ENCODE assay signal across 28 mouse cellular contexts in the genomic region with DNA sequence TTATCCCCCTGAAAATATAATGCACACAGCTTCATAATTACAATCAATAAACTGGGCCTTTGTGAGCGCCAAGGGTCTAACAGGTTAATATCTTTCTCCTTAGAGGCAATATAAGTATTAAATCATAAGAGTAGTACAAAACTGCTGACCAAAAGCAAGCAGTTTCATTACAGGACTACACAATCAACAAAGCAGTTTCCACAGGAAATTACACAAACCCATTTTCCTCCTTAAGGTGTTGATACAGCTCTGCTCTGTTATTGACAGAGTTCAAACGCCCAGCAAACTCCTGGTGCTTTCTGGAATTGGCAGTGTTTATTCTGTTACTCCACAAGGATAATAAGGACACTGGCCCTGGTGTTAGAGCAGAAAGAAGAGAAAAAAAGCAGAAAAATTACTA. TPM values are rescaled to one million over a fixed set of nuclear protein-coding genes. Genes with fewer than 3 reads are reported as not detected.
A peak's percentile ranks its signal among the peaks of the same experiment; 100 is the strongest.
DNase-seq lines count a peak whose midpoint lies in the region; ATAC-seq and TF ChIP-seq lines count a peak whose summit lies in the region.
"Had no signal": no experiment of that assay in that cellular context is flagged by ENCODE, and none has a peak within 500 bp of the region (broad histone marks: within the 10 kb centered on the region; RNA-seq: fewer than 3 reads in every experiment).

No protein-coding gene starts in this region.

- no peak for ATAC-seq in lung, postnatal 0 days
- no peak for ATAC-seq in midbrain, embryonic 11.5 days (ENCODE audit: low FRiP score)
- no peak for ATAC-seq in midbrain, embryonic 16.5 days
- peak; percentile 87 for ATAC-seq in megakaryocyte, adult 5-6 weeks (ENCODE audit: poor library complexity, severe bottlenecking)
- ATAC-seq: forebrain, embryonic 14.5 days; forebrain, postnatal 0 days; hindbrain, embryonic 16.5 days; inflammation-experienced regulatory T-cells, adult 6 months; Patski had no signal

- no peak overlapping the region for H3K27ac ChIP-seq in lung, postnatal 0 days (ENCODE audit: low read length)
- no peak overlapping the region for H3K27ac ChIP-seq in midbrain, embryonic 11.5 days (ENCODE audit: low read depth, low read length)
- H3K27ac ChIP-seq in midbrain, embryonic 16.5 days (ENCODE audit: low read length) = no peak overlapping the region
- H3K27ac ChIP-seq: embryonic facial prominence, embryonic 12.5 days; embryonic facial prominence, embryonic 15.5 days; gastrocnemius, adult 2 months; heart, adult 2 months; hindbrain, embryonic 10.5 days; hindbrain, embryonic 13.5 days had no signal

- DNase-seq in lung, postnatal 0 days (ENCODE audit: low spot score) = peak; percentile 12
- DNase-seq in lung, postnatal 4 days = no peak
- peak; percentile 61 for DNase-seq in midbrain, embryonic 11.5 days (ENCODE audit: low spot score, missing footprints)
- DNase-seq in B cell, adult 2 months = no peak
- DNase-seq: adrenal gland, postnatal 10 days; cerebellum, adult 11 months; cerebellum, adult 2 months; cerebellum, adult 9-11 months; cerebellum, postnatal 25 days; forebrain, postnatal 0 days; gastrocnemius, adult 2 months; gastrocnemius, postnatal 14 days; heart, adult 2 months; heart, postnatal 10 days; heart, postnatal 36 days had no signal

- no peaks in the 10 kb centered on the region for H3K9me3 ChIP-seq in lung, postnatal 0 days (ENCODE audit: low read length)
- H3K9me3 ChIP-seq in midbrain, embryonic 11.5 days (ENCODE audit: control insufficient read depth, low read length) = no peaks in the 10 kb centered on the region
- H3K9me3 ChIP-seq in midbrain, embryonic 16.5 days (replicated peaks; ENCODE audit: control insufficient read depth, low read length, poor library complexity, severe bottlenecking) = no peaks in the 10 kb centered on the region
- H3K9me3 ChIP-seq: embryonic facial prominence, embryonic 12.5 days; embryonic facial prominence, embryonic 15.5 days; G1E; hindbrain, embryonic 10.5 days; hindbrain, embryonic 13.5 days had no signal

- no peaks in the 10 kb centered on the region for H3K4me1 ChIP-seq in lung, postnatal 0 days (ENCODE audit: insufficient read depth, low read depth, low read length)
- H3K4me1 ChIP-seq in midbrain, embryonic 11.5 days (ENCODE audit: control insufficient read depth, insufficient read depth, low read length) = no peaks in the 10 kb centered on the region
- H3K4me1 ChIP-seq in midbrain, embryonic 16.5 days (ENCODE audit: control insufficient read depth, insufficient read depth, low read length) = no peaks in the 10 kb centered on the region
- H3K4me1 ChIP-seq: embryonic facial prominence, embryonic 12.5 days; embryonic facial prominence, embryonic 15.5 days; hindbrain, embryonic 10.5 days; hindbrain, embryonic 13.5 days had no signal

- no peak overlapping the region for H3K4me2 ChIP-seq in lung, postnatal 0 days (replicated peaks; ENCODE audit: low read depth, low read length)
- H3K4me2 ChIP-seq in midbrain, embryonic 11.5 days = no peak overlapping the region
- no peak overlapping the region for H3K4me2 ChIP-seq in midbrain, embryonic 16.5 days (ENCODE audit: low read length)
- H3K4me2 ChIP-seq: embryonic facial prominence, embryonic 12.5 days; embryonic facial prominence, embryonic 15.5 days; heart, embryonic 11.5 days; hindbrain, embryonic 13.5 days had no signal

- 63% methylated on average over 2 of the region's 2 CpGs for WGBS in lung, postnatal 0 days
- WGBS in midbrain, embryonic 11.5 days = 90% methylated on average over 2 of the region's 2 CpGs
- WGBS in midbrain, embryonic 16.5 days = 90% methylated on average over 2 of the region's 2 CpGs

- H3K36me3 ChIP-seq in lung, postnatal 0 days (ENCODE audit: insufficient read depth, low read length) = peaks cover 38% of the 10 kb centered on the region
- H3K36me3 ChIP-seq in midbrain, embryonic 11.5 days (ENCODE audit: control insufficient read depth, insufficient read depth, low read length) = peaks cover 21% of the 10 kb centered on the region
- H3K36me3 ChIP-seq in midbrain, embryonic 16.5 days (ENCODE audit: control insufficient read depth, insufficient read depth, low read length) = peaks cover 49% of the 10 kb centered on the region

- H3K27me3 ChIP-seq in lung, postnatal 0 days (replicated peaks; ENCODE audit: insufficient read depth, low read length) = no peaks in the 10 kb centered on the region
- no peaks in the 10 kb centered on the region for H3K27me3 ChIP-seq in midbrain, embryonic 11.5 days (ENCODE audit: control insufficient read depth, insufficient read depth, low read length)
- H3K27me3 ChIP-seq in midbrain, embryonic 16.5 days (ENCODE audit: control insufficient read depth, insufficient read depth, low read depth, low read length) = no peaks in the 10 kb centered on the region
- H3K27me3 ChIP-seq: CH12.LX; embryonic facial prominence, embryonic 12.5 days; embryonic facial prominence, embryonic 15.5 days; hindbrain, embryonic 13.5 days; Patski had no signal

- TF ChIP-seq EP300 in lung, postnatal 0 days (IDR thresholded peaks at IDR 0.05) = no peak

- no peak overlapping the region for H3K4me3 ChIP-seq in lung, postnatal 0 days (ENCODE audit: low read depth, low read length)
- H3K4me3 ChIP-seq in midbrain, embryonic 11.5 days (ENCODE audit: low read depth, low read length) = no peak overlapping the region
- no peak overlapping the region for H3K4me3 ChIP-seq in midbrain, embryonic 16.5 days (ENCODE audit: low read depth, low read length)
- H3K4me3 ChIP-seq: embryonic facial prominence, embryonic 12.5 days; embryonic facial prominence, embryonic 15.5 days; gastrocnemius, adult 2 months; heart, adult 2 months; hindbrain, embryonic 10.5 days; hindbrain, embryonic 13.5 days had no signal

- no peak for TF ChIP-seq CTCF in lung, postnatal 0 days (IDR thresholded peaks at IDR 0.05)

- H3K9ac ChIP-seq in lung, postnatal 0 days (replicated peaks; ENCODE audit: low read depth) = no peak overlapping the region
- H3K9ac ChIP-seq in midbrain, embryonic 11.5 days (ENCODE audit: low read length) = no peak overlapping the region
- no peak overlapping the region for H3K9ac ChIP-seq in midbrain, embryonic 16.5 days (ENCODE audit: low read depth, low read length)
- H3K9ac ChIP-seq: embryonic facial prominence, embryonic 12.5 days; embryonic facial prominence, embryonic 15.5 days; forebrain, postnatal 0 days; hindbrain, embryonic 13.5 days had no signal

RNA-seq across cellular contexts. Expression of a gene that starts 26.6 kb away (rescaled TPM):
- 99.2 and 109 TPM in 2 replicates for polyA plus RNA-seq in lung, postnatal 0 days (2015; fragmentation: Nextera tagmentation; extraction: Ambion mirVana)
- polyA plus RNA-seq in midbrain, embryonic 11.5 days (2014; fragmentation: Nextera tagmentation; extraction: Ambion mirVana) = 77.1 and 78.9 TPM in 2 replicates
- 37.9 and 39.6 TPM in 2 replicates for polyA plus RNA-seq in midbrain, embryonic 16.5 days (2015; fragmentation: Nextera tagmentation; extraction: Ambion mirVana)
- total RNA-seq in megakaryocyte, adult 5-6 weeks (2015) = 166 and 167 TPM in 2 replicates
- 149 and 186 TPM in 2 replicates for total RNA-seq in megakaryocyte, adult 5-6 weeks (2017)

RNA-seq across cellular contexts. Expression of a gene that starts 27.2 kb away (rescaled TPM):
- 27.0 and 27.4 TPM in 2 replicates for polyA plus RNA-seq in lung, postnatal 0 days (2015; fragmentation: Nextera tagmentation; extraction: Ambion mirVana)
- 101 TPM in 2 replicates for polyA plus RNA-seq in midbrain, embryonic 11.5 days (2014; fragmentation: Nextera tagmentation; extraction: Ambion mirVana)
- 40.3 and 53.9 TPM in 2 replicates for polyA plus RNA-seq in midbrain, embryonic 16.5 days (2015; fragmentation: Nextera tagmentation; extraction: Ambion mirVana)
- 59.9 and 80.9 TPM in 2 replicates for total RNA-seq in megakaryocyte, adult 5-6 weeks (2015)
- total RNA-seq in megakaryocyte, adult 5-6 weeks (2017) = 87.4 and 91.5 TPM in 2 replicates

RNA-seq across cellular contexts. Expression of a gene that starts 48.4 kb away (rescaled TPM):
- polyA plus RNA-seq in lung, postnatal 0 days (2015; fragmentation: Nextera tagmentation; extraction: Ambion mirVana) = 15.7 and 23.2 TPM in 2 replicates
- polyA plus RNA-seq in midbrain, embryonic 11.5 days (2014; fragmentation: Nextera tagmentation; extraction: Ambion mirVana) = 3.9 and 4.5 TPM in 2 replicates
- polyA plus RNA-seq in midbrain, embryonic 16.5 days (2015; fragmentation: Nextera tagmentation; extraction: Ambion mirVana) = 6.9 and 9.0 TPM in 2 replicates
- 15.3 and 17.3 TPM in 2 replicates for total RNA-seq in megakaryocyte, adult 5-6 weeks (2015)
- total RNA-seq in megakaryocyte, adult 5-6 weeks (2017) = 22.8 and 26.9 TPM in 2 replicates

Comparison
In these comparisons a context has a peak if more than half of its experiments do, and no peak if none do; other contexts are left out.
1. DNase-seq: peak in lung, postnatal 0 days (single experiment) and midbrain, embryonic 11.5 days (single experiment); none in lung, postnatal 4 days (0 of 2) and B cell, adult 2 months (0 of 2).